ENCODE assay signal across 22 mouse cellular contexts in the genomic region with DNA sequence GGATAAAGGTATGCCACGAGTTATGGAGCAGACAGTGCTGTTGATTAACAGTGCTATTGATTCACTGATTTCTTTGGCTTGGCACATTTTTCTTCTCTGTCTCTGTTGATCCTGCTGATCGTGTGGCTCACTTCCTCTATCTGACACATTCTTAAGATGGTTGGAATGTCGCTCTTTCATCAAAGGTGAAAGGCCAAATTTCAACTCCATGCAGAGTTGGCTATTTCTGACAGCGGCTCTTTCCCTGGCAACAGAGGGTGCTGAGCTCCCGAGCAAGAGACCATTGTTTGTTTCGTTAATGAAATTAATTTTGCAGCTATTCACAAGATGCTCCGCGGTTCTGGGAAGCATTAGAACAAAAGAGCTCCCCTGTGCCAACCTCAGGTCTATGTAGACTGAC.
DNase-seq lines count a peak whose midpoint lies in the region; ATAC-seq and TF ChIP-seq lines count a peak whose summit lies in the region.
"Had no signal": no experiment of that assay in that cellular context is flagged by ENCODE, and none has a peak within 500 bp of the region (broad histone marks: within the 10 kb centered on the region; RNA-seq: fewer than 3 reads in every experiment).

No protein-coding gene starts in this region.

- H3K9me3 ChIP-seq in hindbrain, embryonic 10.5 days: no peaks in the 10 kb centered on the region
- H3K9me3 ChIP-seq in hindbrain, embryonic 13.5 days: no peaks in the 10 kb centered on the region
- no peaks in the 10 kb centered on the region for H3K9me3 ChIP-seq in lung, embryonic 14.5 days (ENCODE audit: low read depth, low read length)
- no peaks in the 10 kb centered on the region for H3K9me3 ChIP-seq in midbrain, embryonic 11.5 days (ENCODE audit: control insufficient read depth, low read length)
- H3K9me3 ChIP-seq: embryonic facial prominence, embryonic 12.5 days; forebrain, embryonic 13.5 days; heart, embryonic 15.5 days had no signal

- 7% methylated on average over 8 of the region's 8 CpGs for WGBS in hindbrain, embryonic 10.5 days
- 11% methylated on average over 8 of the region's 8 CpGs for WGBS in hindbrain, embryonic 13.5 days
- WGBS in lung, embryonic 14.5 days: 29% methylated on average over 8 of the region's 8 CpGs
- 14% methylated on average over 8 of the region's 8 CpGs for WGBS in midbrain, embryonic 11.5 days

- no peak overlapping the region for H3K27ac ChIP-seq in hindbrain, embryonic 10.5 days
- H3K27ac ChIP-seq in hindbrain, embryonic 13.5 days: no peak overlapping the region
- no peak overlapping the region for H3K27ac ChIP-seq in lung, embryonic 14.5 days (ENCODE audit: low read depth)
- no peak overlapping the region for H3K27ac ChIP-seq in midbrain, embryonic 11.5 days (ENCODE audit: low read depth, low read length)
- H3K27ac ChIP-seq: embryonic facial prominence, embryonic 12.5 days; forebrain, embryonic 13.5 days; heart, adult 2 months; heart, embryonic 15.5 days; hindbrain, postnatal 0 days had no signal

- peaks cover 52% of the 10 kb centered on the region for H3K4me1 ChIP-seq in hindbrain, embryonic 10.5 days (replicated peaks)
- peaks cover 19% of the 10 kb centered on the region for H3K4me1 ChIP-seq in hindbrain, embryonic 13.5 days (replicated peaks)
- 0 out of 2 replicates have a peak, but pooled peaks cover 4% of the 10 kb centered on the region for H3K4me1 ChIP-seq in lung, embryonic 14.5 days (ENCODE audit: insufficient read depth)
- peaks cover 15% of the 10 kb centered on the region for H3K4me1 ChIP-seq in midbrain, embryonic 11.5 days (ENCODE audit: control insufficient read depth, insufficient read depth, low read length)
- H3K4me1 ChIP-seq: embryonic facial prominence, embryonic 12.5 days; forebrain, embryonic 13.5 days had no signal

- H3K27me3 ChIP-seq in hindbrain, embryonic 10.5 days (ENCODE audit: insufficient read depth, poor library complexity, severe bottlenecking): peaks cover 8% of the 10 kb centered on the region; the same call in 1 of the 2 replicates
- peaks cover 14% of the 10 kb centered on the region; the same call in 1 of the 2 replicates for H3K27me3 ChIP-seq in hindbrain, embryonic 13.5 days
- no peaks in the 10 kb centered on the region for H3K27me3 ChIP-seq in lung, embryonic 14.5 days (ENCODE audit: insufficient read depth, low read length)
- H3K27me3 ChIP-seq in midbrain, embryonic 11.5 days (ENCODE audit: control insufficient read depth, insufficient read depth, low read length): no peaks in the 10 kb centered on the region
- H3K27me3 ChIP-seq: embryonic facial prominence, embryonic 12.5 days; forebrain, embryonic 13.5 days; heart, embryonic 15.5 days; Patski had no signal

- no peaks in the 10 kb centered on the region for H3K36me3 ChIP-seq in hindbrain, embryonic 10.5 days
- no peaks in the 10 kb centered on the region for H3K36me3 ChIP-seq in hindbrain, embryonic 13.5 days
- no peaks in the 10 kb centered on the region for H3K36me3 ChIP-seq in lung, embryonic 14.5 days (ENCODE audit: insufficient read depth)
- H3K36me3 ChIP-seq in midbrain, embryonic 11.5 days (ENCODE audit: control insufficient read depth, insufficient read depth, low read length): no peaks in the 10 kb centered on the region
- H3K36me3 ChIP-seq: embryonic facial prominence, embryonic 12.5 days; heart, embryonic 15.5 days had no signal

- H3K4me3 ChIP-seq in hindbrain, embryonic 10.5 days: no peak overlapping the region
- H3K4me3 ChIP-seq in hindbrain, embryonic 13.5 days: no peak overlapping the region
- H3K4me3 ChIP-seq in lung, embryonic 14.5 days (ENCODE audit: low read depth, low read length): no peak overlapping the region
- H3K4me3 ChIP-seq in midbrain, embryonic 11.5 days (ENCODE audit: low read depth, low read length): no peak overlapping the region
- H3K4me3 ChIP-seq: embryonic facial prominence, embryonic 12.5 days; forebrain, embryonic 13.5 days; heart, adult 2 months; heart, embryonic 15.5 days had no signal

- no peak overlapping the region for H3K9ac ChIP-seq in hindbrain, embryonic 13.5 days
- no peak overlapping the region for H3K9ac ChIP-seq in lung, embryonic 14.5 days
- H3K9ac ChIP-seq in midbrain, embryonic 11.5 days (ENCODE audit: low read length): no peak overlapping the region
- H3K9ac ChIP-seq: embryonic facial prominence, embryonic 12.5 days; forebrain, embryonic 13.5 days; forebrain, postnatal 0 days; heart, embryonic 15.5 days had no signal

- peak; percentile 43 for DNase-seq in hindbrain, embryonic 10.5 days (ENCODE audit: low spot score)
- peak; percentile 37 for DNase-seq in lung, embryonic 14.5 days
- DNase-seq in lung, postnatal 14 days: no peak
- DNase-seq in embryo, embryonic 9.5 days (ENCODE audit: extremely low spot score): peak; percentile 54
- DNase-seq in yolk sac, embryonic 10.5 days (ENCODE audit: low spot score): peak; percentile 36
- DNase-seq in midbrain, embryonic 11.5 days (ENCODE audit: low spot score, missing footprints): no peak
- DNase-seq: adrenal gland, adult 8-10 months; adrenal gland, postnatal 36 days; cerebellum, adult 2 months; cerebellum, postnatal 10 days; gastrocnemius, postnatal 14 days; heart, adult 2 months; heart, postnatal 14 days had no signal

- H3K4me2 ChIP-seq in hindbrain, embryonic 13.5 days: no peak overlapping the region
- H3K4me2 ChIP-seq in lung, embryonic 14.5 days: no peak overlapping the region
- H3K4me2 ChIP-seq in midbrain, embryonic 11.5 days: no peak overlapping the region
- H3K4me2 ChIP-seq: embryonic facial prominence, embryonic 12.5 days; forebrain, embryonic 13.5 days; heart, embryonic 11.5 days; heart, embryonic 15.5 days had no signal

- ATAC-seq in hindbrain, embryonic 13.5 days (ENCODE audit: low FRiP score): no peak
- no peak for ATAC-seq in lung, embryonic 14.5 days (ENCODE audit: insufficient read depth)
- no peak for ATAC-seq in megakaryocyte progenitor cell, adult 5-6 weeks (replicated peaks; ENCODE audit: poor library complexity)
- ATAC-seq in midbrain, embryonic 11.5 days (ENCODE audit: low FRiP score): no peak
- ATAC-seq: forebrain, embryonic 13.5 days; hindbrain, postnatal 0 days; Patski had no signal

- no peak for TF ChIP-seq CTCF in lung, embryonic 14.5 days (IDR thresholded peaks at IDR 0.05; ENCODE audit: low read depth)

Comparison
In these comparisons a context has a peak if more than half of its experiments do, and no peak if none do; other contexts are left out.
1. DNase-seq: peak in hindbrain, embryonic 10.5 days (single experiment), lung, embryonic 14.5 days (single experiment), embryo, embryonic 9.5 days (single experiment) and yolk sac, embryonic 10.5 days (single experiment); none in lung, postnatal 14 days (single experiment) and midbrain, embryonic 11.5 days (single experiment).